Mouse (Mus musculus) left cerebral cortex, adult 2 months (tissue): Measurements from ENCODE around the gene Kif21b. TPM values are rescaled to one million over a fixed set of nuclear protein-coding genes. Genes with fewer than 3 reads are reported as not detected.

Experiments used
- DNase-seq, 2 experiments: peaks; one replicate each; pipeline ENCODE4 v3.0.0; 2021 to 2022; ENCODE audit warnings: low spot score in 2 of 2, mixed read lengths in 1 of 2; ENCODE audit errors: extremely low spot score in 1 of 2
- H3K27ac ChIP-seq: fragments of 200-600 bp; 2 replicates; pipeline ENCODE4 v1.8.1; 2022
- H3K4me3 ChIP-seq: fragments of 200-600 bp; 2 replicates; pipeline ENCODE4 v1.8.1; 2022
- CTCF ChIP-seq: fragments of 200-600 bp; IDR thresholded peaks from 2 replicates; pipeline ENCODE4 v1.8.1; 2022; ENCODE audit warnings: antibody characterized with exemption, mild to moderate bottlenecking, moderate library complexity
- intact Hi-C: fragments of 180-260 bp; cut with DNase I; formaldehyde crosslinking; loops from one replicate; pipeline ENCODE4 v1.15.1; 2025
- total RNA-seq, 2 experiments: library from RNA; stranded (reverse); gene quantifications; 2 replicates each; pipeline ENCODE4 v1.2.3; 2021

Kif21b gene
- total RNA-seq, 2 experiments from 2014 or later: 67.3 to 74.2 TPM

- intact Hi-C loops: loop anchor here (5.0 to 10.0 kb wide), 2 partner anchors 97 to 250 kb away; no protein-coding TSS in a partner anchor
- no peak overlapping the region for H3K27ac ChIP-seq
Observed at GRCm38 (mm10) chr1:136214304-136214703, 83.1 kb downstream of the Kif21b start.

DNA sequence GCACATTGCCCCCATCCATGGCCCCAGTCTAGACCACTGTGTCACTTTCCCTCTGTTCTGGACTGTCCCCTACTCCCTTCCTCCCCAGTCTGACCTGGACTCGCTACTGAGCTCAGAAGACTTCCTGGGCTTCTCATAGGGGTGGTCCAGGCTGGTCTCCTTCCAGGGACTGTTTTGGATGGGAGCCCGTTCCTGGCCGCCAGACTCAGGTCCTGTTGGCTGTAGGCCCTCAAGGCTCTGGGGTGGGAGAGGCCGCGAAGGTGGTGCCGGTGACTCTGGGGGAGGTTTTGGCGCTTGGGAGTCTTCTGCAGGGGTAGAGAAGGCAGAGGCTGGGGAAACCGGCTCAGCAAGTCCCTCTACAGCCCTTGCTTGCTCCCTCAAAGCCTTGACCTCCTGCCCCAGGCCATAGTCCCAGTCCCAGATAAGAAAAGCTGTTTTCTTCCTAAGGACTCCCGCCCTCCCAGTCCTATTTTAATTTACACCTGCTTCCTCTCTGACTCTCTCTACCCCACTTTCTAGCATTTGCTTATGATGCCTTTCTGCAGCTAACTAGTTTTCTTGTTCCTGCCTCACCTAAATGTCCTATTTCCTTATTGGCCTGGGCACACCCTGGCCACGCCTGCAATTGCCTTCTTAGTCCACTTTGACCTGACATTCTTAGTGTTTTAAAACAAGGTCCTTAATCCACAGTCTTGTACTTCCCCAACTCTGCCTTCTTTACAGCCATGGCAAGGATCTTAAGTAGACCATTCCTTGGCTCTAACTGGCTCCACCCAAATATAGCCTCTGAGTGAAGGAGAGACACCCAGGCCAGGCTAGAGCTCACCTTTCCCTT is 89.1 kb downstream of the Kif21b start:
- intact Hi-C loops: loop anchor here (10.0 kb wide), 1 partner anchor 355 kb away; no protein-coding TSS in a partner anchor
- no peak for DNase-seq
- no peak overlapping the region for H3K4me3 ChIP-seq

More at GRCm38 (mm10) chr1:136214304-136214703, 83.1 kb downstream of the Kif21b start:
- TF ChIP-seq CTCF: no peak
- DNase-seq: no peak
- H3K4me3 ChIP-seq: no peak overlapping the region

GRCm38 (mm10) chr1:136222386-136222785 is 91.2 kb downstream of the Kif21b start:
- TF ChIP-seq CTCF: no peak
- H3K4me3 ChIP-seq: no peak overlapping the region
- DNase-seq: no peak
- H3K27ac ChIP-seq: no peak overlapping the region
- intact Hi-C loops: loop anchor here (10.0 kb wide), 1 partner anchor 358 kb away; no protein-coding TSS in a partner anchor

More for the DNA sequence above, 89.1 kb downstream of the Kif21b start:
- TF ChIP-seq CTCF: no peak
- H3K27ac ChIP-seq: no peak overlapping the region

GRCm38 (mm10) chr1:136223758-136224342 is 92.7 kb downstream of the Kif21b start:
- H3K27ac ChIP-seq: no peak overlapping the region
- no peak overlapping the region for H3K4me3 ChIP-seq
- intact Hi-C loops: loop anchor here (10.0 kb wide), 1 partner anchor 359 kb away; no protein-coding TSS in a partner anchor
- TF ChIP-seq CTCF: no peak
- DNase-seq: no peak

DNA sequence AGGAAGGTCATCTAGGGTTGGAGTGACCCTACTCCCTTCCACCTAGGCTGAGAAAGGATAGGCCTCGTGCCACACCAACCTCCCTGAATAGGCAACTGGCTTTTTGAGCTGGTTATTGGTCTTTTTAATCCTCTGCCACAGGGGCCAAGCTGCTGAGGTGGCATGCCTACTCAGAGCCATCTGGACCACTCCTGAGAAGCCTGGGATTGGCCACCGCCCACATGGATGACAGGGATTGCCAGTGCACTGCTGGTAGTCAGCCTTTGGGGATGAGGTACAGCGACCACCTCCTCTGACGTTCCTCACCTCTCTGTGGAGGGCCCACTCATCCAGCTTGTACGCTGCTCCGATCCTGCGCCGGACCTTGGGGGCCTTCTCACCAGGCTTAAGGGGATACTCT is 94.7 kb downstream of the Kif21b start:
- DNase-seq: no peak
- Histone ChIP-seq H3K27ac (no peak overlapping the region), H3K4me3 (no peak overlapping the region)
- TF ChIP-seq CTCF: no peak
- intact Hi-C loops: loop anchor here (10.0 kb wide), 1 partner anchor 361 kb away; no protein-coding TSS in a partner anchor

- no peak for DNase-seq
- Histone ChIP-seq H3K27ac (no peak overlapping the region), H3K4me3 (no peak overlapping the region)
- intact Hi-C loops: loop anchor here (10.0 kb wide), 1 partner anchor 362 kb away; no protein-coding TSS in a partner anchor
- TF ChIP-seq CTCF: no peak
Observed at GRCm38 (mm10) chr1:136226626-136227025, 95.4 kb downstream of the Kif21b start.

Other genes starting within 250 kb of the Kif21b start
- gene Pkp1, start 212.2 kb upstream of the Kif21b start, total RNA-seq: under 1 TPM; 0.25 to 0.40 TPM
- 10 to 100 TPM; 18.5 to 20.2 TPM for gene Igfn1, start 125.0 kb upstream of the Kif21b start, total RNA-seq
- 10 to 100 TPM; 53.7 to 56.7 TPM for gene Tmem9, start 123.2 kb upstream of the Kif21b start, total RNA-seq
- gene Ascl5, start 80.6 kb upstream of the Kif21b start, total RNA-seq: 1 to 10 TPM; 1.8 to 2.0 TPM
- 1 to 10 TPM; 1.3 to 1.8 TPM for gene Cacna1s, start 78.6 kb upstream of the Kif21b start, total RNA-seq
- 1 to 10 TPM; 1.2 to 1.8 TPM for gene Mroh3, start 81.4 kb downstream of the Kif21b start, total RNA-seq
- 1 to 10 TPM; 2.2 to 3.0 TPM for gene Inava, start 102.9 kb downstream of the Kif21b start, total RNA-seq
- gene Gpr25, start 129.5 kb downstream of the Kif21b start, total RNA-seq: 1 to 10 TPM; 5.6 to 6.3 TPM
- 100 to 1,000 TPM; 137 to 142 TPM for gene Camsap2, start 214.7 kb downstream of the Kif21b start, total RNA-seq